Mouse (Mus musculus): ENCODE data around the gene Slmap.

Slmap gene

GRCm38 (mm10) chr14:26547516-26548488 lies 13.1 kb upstream of the Slmap start:
- TF ChIP-seq GATA4 (IDR thresholded peaks at IDR 0.05; ENCODE audit: insufficient replicate concordance, low read length): no peak

GRCm38 (mm10) chr14:26542136-26542535 lies 7.4 kb upstream of the Slmap start:
- TF ChIP-seq GATA4 (IDR thresholded peaks at IDR 0.05; ENCODE audit: insufficient replicate concordance, low read length): no peak

- TF ChIP-seq GATA4 (IDR thresholded peaks at IDR 0.05; ENCODE audit: insufficient replicate concordance, low read length): no peak
Measured at GRCm38 (mm10) chr14:26540577-26540976, 5.8 kb upstream of the Slmap start.

GRCm38 (mm10) chr14:26539241-26539640 lies 4.5 kb upstream of the Slmap start:
- TF ChIP-seq GATA4 (IDR thresholded peaks at IDR 0.05; ENCODE audit: insufficient replicate concordance, low read length): no peak

- TF ChIP-seq GATA4 (IDR thresholded peaks at IDR 0.05; ENCODE audit: insufficient replicate concordance, low read length): no peak
Measured at GRCm38 (mm10) chr14:26533821-26534756, 642 bp downstream of the Slmap start.

GRCm38 (mm10) chr14:26533267-26533666 lies 1.5 kb downstream of the Slmap start:
- no peak for TF ChIP-seq GATA4 (IDR thresholded peaks at IDR 0.05; ENCODE audit: insufficient replicate concordance, low read length)

GRCm38 (mm10) chr14:26532752-26533151 lies 2.0 kb downstream of the Slmap start:
- TF ChIP-seq GATA4 (IDR thresholded peaks at IDR 0.05; ENCODE audit: insufficient replicate concordance, low read length): no peak

- TF ChIP-seq GATA4 (IDR thresholded peaks at IDR 0.05; ENCODE audit: insufficient replicate concordance, low read length): no peak
Measured at GRCm38 (mm10) chr14:26531410-26532313, 3.1 kb downstream of the Slmap start.

- no peak for TF ChIP-seq GATA4 (IDR thresholded peaks at IDR 0.05; ENCODE audit: insufficient replicate concordance, low read length)
Measured at GRCm38 (mm10) chr14:26530350-26530749, 4.4 kb downstream of the Slmap start.

- TF ChIP-seq GATA4 (IDR thresholded peaks at IDR 0.05; ENCODE audit: insufficient replicate concordance, low read length): no peak
Measured at GRCm38 (mm10) chr14:26528296-26528695, 6.4 kb downstream of the Slmap start.

GRCm38 (mm10) chr14:26525955-26526354 lies 8.8 kb downstream of the Slmap start:
- TF ChIP-seq GATA4 (IDR thresholded peaks at IDR 0.05; ENCODE audit: insufficient replicate concordance, low read length): no peak

- TF ChIP-seq GATA4 (IDR thresholded peaks at IDR 0.05; ENCODE audit: insufficient replicate concordance, low read length): no peak
Measured at GRCm38 (mm10) chr14:26523082-26523481, 11.6 kb downstream of the Slmap start.

GRCm38 (mm10) chr14:26519831-26520230 lies 14.9 kb downstream of the Slmap start:
- no peak for TF ChIP-seq GATA4 (IDR thresholded peaks at IDR 0.05; ENCODE audit: insufficient replicate concordance, low read length)

- TF ChIP-seq GATA4 (IDR thresholded peaks at IDR 0.05; ENCODE audit: insufficient replicate concordance, low read length): no peak
Measured at GRCm38 (mm10) chr14:26517843-26518242, 16.9 kb downstream of the Slmap start.

- TF ChIP-seq GATA4 (IDR thresholded peaks at IDR 0.05; ENCODE audit: insufficient replicate concordance, low read length): no peak
Measured at GRCm38 (mm10) chr14:26515802-26516201, 18.9 kb downstream of the Slmap start.
